Mouse (Mus musculus) gastrocnemius, adult 2 months (tissue): ENCODE measurements around the gene Ndufaf2. TPM values are rescaled to one million over a fixed set of nuclear protein-coding genes. Genes with fewer than 3 reads are reported as not detected.

Experiments
- DNase-seq: peaks from one replicate; pipeline ENCODE4 v3.0.0; 2022
- H3K27ac ChIP-seq: fragments of 200-600 bp; 2 replicates; pipeline ENCODE4 v1.8.1; 2022; ENCODE audit warnings: mild to moderate bottlenecking
- H3K4me3 ChIP-seq: fragments of 200-600 bp; 2 replicates; pipeline ENCODE4 v1.8.1; 2022; ENCODE audit warnings: mild to moderate bottlenecking, moderate library complexity
- CTCF ChIP-seq: fragments of 200-600 bp; IDR thresholded peaks from 2 replicates; pipeline ENCODE4 v1.8.1; 2022; ENCODE audit warnings: antibody characterized with exemption, mild to moderate bottlenecking, moderate library complexity
- intact Hi-C: fragments of 180-260 bp; cut with DNase I; formaldehyde crosslinking; loops from one replicate; pipeline ENCODE4 v1.15.1; 2025
- total RNA-seq, 2 experiments: library from RNA; stranded (reverse); gene quantifications; 2 replicates each; pipeline ENCODE4 v1.2.3; 2021

Ndufaf2 gene
- total RNA-seq, 2 experiments from 2014 or later, result 13.4 to 20.2 TPM

GRCm38 (mm10) chr13:108164621-108165020 lies 6.2 kb upstream of the Ndufaf2 start:
- TF ChIP-seq CTCF, result no peak
- no peak for DNase-seq
- intact Hi-C loops, result loop anchor here (10.0 kb wide), 1 partner anchor 160 kb away; no protein-coding TSS in a partner anchor
- no peak overlapping the region for H3K27ac ChIP-seq
- no peak overlapping the region for H3K4me3 ChIP-seq

- intact Hi-C loops, result loop anchor here (10.0 kb wide), 1 partner anchor 161 kb away; no protein-coding TSS in a partner anchor
- no peak overlapping the region for H3K27ac ChIP-seq
- no peak for TF ChIP-seq CTCF
- no peak overlapping the region for H3K4me3 ChIP-seq
- no peak for DNase-seq
Measured at GRCm38 (mm10) chr13:108163912-108164311, 5.5 kb upstream of the Ndufaf2 start.

GRCm38 (mm10) chr13:108159963-108160362 lies 1.5 kb upstream of the Ndufaf2 start:
- Histone ChIP-seq H3K27ac (no peak overlapping the region), H3K4me3 (no peak overlapping the region; the same call in 1 of the 2 replicates)
- intact Hi-C loops, result loop anchor here (5.0 to 10.0 kb wide), 4 partner anchors 165 to 1135 kb away; partner anchors contain the start of gene Kif2a
- TF ChIP-seq CTCF, result peak; percentile 65
- no peak for DNase-seq

DNA sequence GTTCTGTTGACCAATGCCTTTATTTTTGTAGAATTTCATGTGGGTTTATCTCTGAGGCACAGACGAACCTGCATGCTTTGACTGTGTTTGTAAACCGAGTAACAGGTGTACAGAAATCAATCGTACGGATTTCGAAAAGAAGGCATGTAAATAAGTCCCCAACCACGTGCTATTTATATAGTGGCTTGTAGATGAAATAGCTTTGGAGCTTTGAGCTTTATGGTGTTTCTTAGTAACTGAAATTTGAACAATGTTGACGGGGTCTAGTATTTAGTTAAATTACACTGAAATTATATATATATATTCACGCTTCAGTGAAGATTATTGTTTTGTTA lies 785 bp upstream of the Ndufaf2 start:
- peak overlapping the region; percentile 84; the same call in 1 of the 2 replicates for H3K27ac ChIP-seq
- intact Hi-C loops, result loop anchor here (5.0 to 10.0 kb wide), 3 partner anchors 264 to 1134 kb away; partner anchors contain the start of gene Kif2a
- no peak for TF ChIP-seq CTCF
- H3K4me3 ChIP-seq, result peak overlapping the region; percentile 76
- DNase-seq, result no peak

- DNase-seq, result peak; percentile 63
- H3K27ac ChIP-seq, result peak overlapping the region; percentile 84
- no peak for TF ChIP-seq CTCF
- peak overlapping the region; percentile 76 for H3K4me3 ChIP-seq
- intact Hi-C loops, result loop anchor here (5.0 to 10.0 kb wide), 3 partner anchors 263 to 1133 kb away; partner anchors contain the start of gene Kif2a
Measured at GRCm38 (mm10) chr13:108157732-108158464, 525 bp downstream of the Ndufaf2 start.

DNA sequence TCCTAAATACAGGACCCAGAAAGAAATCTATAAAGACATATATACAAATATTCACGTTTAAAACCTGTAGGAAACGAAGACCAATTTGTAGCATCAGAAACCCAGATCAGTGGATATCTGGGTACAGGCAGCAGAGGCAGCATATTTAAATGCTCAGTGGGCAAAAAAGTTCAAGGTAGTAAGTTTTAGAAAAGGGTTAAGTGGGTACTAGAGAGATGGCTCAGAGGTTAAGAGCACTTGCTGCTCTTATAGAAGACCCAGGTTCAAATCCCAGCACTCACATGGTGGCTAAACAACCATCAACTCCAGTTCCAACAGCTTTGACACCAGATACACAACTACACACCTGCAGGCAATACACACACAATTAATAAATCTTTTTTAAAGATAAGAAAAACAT lies 1.3 kb downstream of the Ndufaf2 start:
- Histone ChIP-seq H3K27ac (no peak overlapping the region), H3K4me3 (no peak overlapping the region)
- intact Hi-C loops, result loop anchor here (5.0 to 10.0 kb wide), 3 partner anchors 262 to 1132 kb away; partner anchors contain the start of gene Kif2a
- DNase-seq, result no peak
- no peak for TF ChIP-seq CTCF

DNA sequence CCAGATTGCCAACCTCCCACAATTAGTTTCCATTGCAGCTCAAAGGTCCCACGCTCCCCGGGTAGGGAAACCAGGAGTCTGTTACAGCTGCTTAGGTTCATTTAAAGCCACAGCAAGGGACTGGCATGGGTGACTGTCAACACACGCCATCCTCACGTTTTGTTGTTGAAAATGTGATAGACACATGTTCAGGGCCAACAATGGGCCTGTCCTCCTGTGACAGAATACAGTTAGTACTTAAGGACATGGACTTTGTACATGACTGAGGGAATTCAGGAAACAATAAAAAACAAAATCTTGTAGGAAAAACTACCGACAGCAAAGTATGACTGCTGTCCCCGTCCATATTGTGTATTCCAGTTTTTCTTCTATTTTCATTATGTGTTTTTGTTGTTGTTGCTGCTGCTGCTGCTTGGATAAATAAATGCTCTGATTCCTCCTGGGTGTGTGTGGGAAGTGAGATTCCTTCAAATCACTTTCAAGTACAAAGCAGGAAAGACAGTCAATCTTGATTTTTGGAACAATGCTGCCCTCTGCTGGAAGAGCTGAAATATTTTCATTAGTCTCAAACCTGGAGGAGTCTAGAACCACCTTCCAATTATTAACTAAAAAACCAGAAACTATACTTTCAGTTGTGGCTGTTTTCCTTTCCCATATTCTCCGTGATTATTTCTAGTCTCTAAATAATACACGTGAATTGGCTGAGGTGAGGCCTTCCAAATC lies 5.6 kb downstream of the Ndufaf2 start:
- peak; percentile 49 for DNase-seq

DNA sequence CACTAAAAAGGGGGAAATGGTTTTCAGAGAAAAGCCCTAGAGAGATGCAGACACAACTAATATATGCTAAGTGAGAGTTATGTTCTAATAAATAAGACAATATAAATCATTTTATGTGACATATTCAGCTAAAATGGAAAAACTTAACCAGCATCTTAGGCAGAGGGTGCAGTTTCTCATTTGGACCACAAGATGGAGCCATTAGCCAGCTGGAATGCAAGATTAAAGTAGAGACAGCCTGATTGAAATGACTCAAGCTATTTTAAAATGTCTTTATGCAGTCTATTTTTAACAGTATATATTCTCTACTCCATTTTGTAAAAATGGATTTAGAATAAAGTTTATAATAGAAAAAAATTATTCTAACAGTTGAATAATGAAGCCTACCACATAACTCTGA lies 6.6 kb downstream of the Ndufaf2 start:
- intact Hi-C loops, result loop anchor here (5.0 to 10.0 kb wide), 5 partner anchors 109 to 1127 kb away; partner anchors contain the start of genes Kif2a and Smim15
- H3K4me3 ChIP-seq, result no peak overlapping the region
- H3K27ac ChIP-seq, result no peak overlapping the region
- no peak for DNase-seq
- TF ChIP-seq CTCF, result peak; percentile 84

More for the DNA sequence above, 5.6 kb downstream of the Ndufaf2 start:
- Histone ChIP-seq H3K27ac (no peak overlapping the region), H3K4me3 (no peak overlapping the region)
- peak; percentile 74 for TF ChIP-seq CTCF
- intact Hi-C loops, result loop anchor here (5.0 to 10.0 kb wide), 5 partner anchors 111 to 1128 kb away; partner anchors contain the start of genes Kif2a and Smim15

GRCm38 (mm10) chr13:108144086-108144485 lies 14.3 kb downstream of the Ndufaf2 start:
- Histone ChIP-seq H3K4me3 (no peak overlapping the region), H3K27ac (no peak overlapping the region)
- no peak for DNase-seq
- TF ChIP-seq CTCF, result no peak
- intact Hi-C loops, result no loop called here

DNA sequence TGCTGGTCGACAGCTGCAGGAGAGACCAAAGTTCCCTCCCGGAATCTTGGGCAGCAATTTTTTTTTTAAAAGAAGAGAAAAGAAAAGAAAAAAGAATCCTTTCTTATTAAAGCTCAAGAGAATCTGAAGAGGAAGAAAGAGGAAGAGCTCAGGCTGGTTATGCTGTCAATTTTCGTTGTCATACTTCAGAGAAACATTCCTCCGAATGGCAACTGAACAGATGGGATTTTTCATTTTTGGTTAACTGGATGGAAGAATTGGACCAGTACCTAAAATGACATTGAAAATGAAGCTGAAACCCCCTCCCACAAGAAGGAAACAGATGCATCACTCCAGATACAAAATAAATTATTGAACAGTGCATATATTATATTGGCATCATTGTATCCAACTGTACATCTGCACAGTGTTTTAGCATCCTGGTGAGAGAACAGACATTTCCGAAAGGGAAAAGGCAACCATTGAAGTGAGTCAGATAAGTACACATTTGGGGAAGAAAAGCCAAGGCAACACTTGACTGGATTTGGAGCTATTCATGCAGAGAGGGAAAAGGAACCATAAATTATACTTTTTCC lies 19.9 kb downstream of the Ndufaf2 start:
- intact Hi-C loops, result no loop called here
- TF ChIP-seq CTCF, result no peak
- no peak overlapping the region for H3K27ac ChIP-seq
- no peak overlapping the region for H3K4me3 ChIP-seq
- DNase-seq, result no peak

- no peak overlapping the region for H3K27ac ChIP-seq
- no peak for DNase-seq
- intact Hi-C loops, result no loop called here
- TF ChIP-seq CTCF, result no peak
- no peak overlapping the region for H3K4me3 ChIP-seq
Measured at GRCm38 (mm10) chr13:108135617-108136016, 22.8 kb downstream of the Ndufaf2 start.

DNA sequence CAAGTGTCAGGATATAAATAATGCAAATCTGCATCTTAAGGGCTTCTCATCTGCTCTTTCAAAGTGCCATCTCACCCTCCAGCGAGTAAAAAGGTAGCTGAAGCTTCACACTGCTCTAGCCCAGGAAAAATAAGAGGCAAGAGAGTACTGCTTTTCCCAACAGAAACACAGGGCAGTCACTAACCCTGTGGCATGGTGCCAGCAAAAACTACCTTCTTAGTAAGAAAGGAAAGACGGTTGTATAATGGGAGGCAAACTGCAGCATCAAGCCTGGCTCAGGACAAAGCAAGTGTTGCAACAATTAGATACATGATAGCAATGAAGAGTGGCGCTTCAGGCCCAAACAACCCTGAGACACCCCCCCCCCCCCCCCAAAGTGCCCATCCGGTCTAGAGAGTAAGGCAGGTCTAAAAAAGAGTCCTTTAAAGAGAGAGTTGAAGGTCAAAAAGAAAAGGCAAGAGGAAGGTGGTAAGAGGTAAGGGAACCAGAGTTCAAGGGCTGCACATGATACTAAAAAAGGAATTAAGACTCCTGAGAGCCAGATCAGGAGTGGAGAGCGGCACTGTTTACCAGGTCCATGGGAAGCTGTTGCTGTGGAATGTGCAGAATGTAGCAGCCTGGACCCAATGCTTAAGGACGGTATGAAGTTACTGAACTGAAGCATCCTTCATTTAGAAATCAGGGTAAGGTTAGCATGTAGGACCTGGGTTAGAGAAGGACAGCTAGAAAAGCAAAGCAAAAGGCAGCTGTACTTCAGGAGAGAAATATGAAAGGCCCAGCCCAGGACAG lies 26.2 kb downstream of the Ndufaf2 start:
- no peak for DNase-seq
- TF ChIP-seq CTCF, result no peak
- intact Hi-C loops, result no loop called here
- H3K4me3 ChIP-seq, result no peak overlapping the region
- no peak overlapping the region for H3K27ac ChIP-seq
